Mouse (Mus musculus) cerebellum, postnatal 10 days (tissue): ENCODE measurements at regions not wholly inside any gene's neighbourhood (a gene's known extent, or its start where the extent isn't known, plus 50 kb on each side); places are given as distances from the start of the nearest gene placed in this dataset.

Experiments used
- DNase-seq, 2 experiments: peaks; one replicate each; pipeline ENCODE4 v3.0.0; 2021; ENCODE audit warnings: mixed read lengths in 2 of 2

DNA sequence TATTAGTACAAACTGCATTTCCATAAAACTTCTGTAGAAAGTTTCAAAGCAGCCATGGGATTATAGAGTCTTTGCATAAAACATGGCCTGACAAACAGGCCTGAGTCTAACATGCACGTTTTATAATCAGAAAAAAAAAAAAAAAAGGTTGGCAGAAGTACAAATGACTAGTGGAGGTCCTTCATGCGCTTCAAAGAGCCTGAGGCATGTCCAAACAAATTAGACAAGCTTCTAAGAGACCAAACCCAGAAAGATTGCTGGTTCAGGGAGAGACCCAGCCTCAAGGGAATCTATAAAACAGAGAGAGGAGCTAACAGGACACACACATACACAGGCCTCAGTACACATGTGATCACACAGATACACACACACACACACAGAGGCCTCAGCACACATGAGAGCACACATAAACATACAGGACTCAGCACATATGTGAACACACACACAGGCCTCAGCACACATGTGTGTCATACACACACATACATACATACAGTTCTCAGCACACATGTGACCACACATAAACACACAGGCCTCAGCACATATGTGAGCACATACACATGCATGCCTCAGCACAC lies 57.0 kb upstream of the Gnaq start:
- no peak for DNase-seq

DNA sequence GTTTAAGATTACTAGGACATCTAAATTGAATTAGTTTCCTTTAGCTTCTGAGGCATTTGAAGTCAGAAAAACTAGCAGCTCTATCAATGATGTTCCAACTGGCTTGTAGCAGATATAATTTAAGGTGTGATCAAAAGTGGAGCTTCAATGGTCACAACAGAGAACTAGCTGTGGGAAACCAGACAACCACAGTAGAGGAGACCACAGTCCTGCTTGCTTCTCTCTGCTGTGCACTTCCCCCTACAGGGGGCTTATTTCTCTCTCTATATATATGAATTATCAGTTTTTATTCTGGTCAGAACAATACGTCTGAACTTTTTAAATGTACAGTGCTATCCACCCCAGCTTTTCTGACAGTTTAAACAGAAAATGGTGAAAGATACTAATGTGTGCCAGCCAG lies 57.6 kb upstream of the Gnaq start:
- DNase-seq = no peak

GRCm38 (mm10) chr19:16067314-16067713 lies 65.3 kb upstream of the Gnaq start:
- no peak for DNase-seq

- no peak for DNase-seq
These were observed 67.7 kb upstream of the Gnaq start for GRCm38 (mm10) chr19:16064911-16065310.

- DNase-seq = peak; percentile 87 to 91
These were observed 68.6 kb upstream of the Gnaq start for GRCm38 (mm10) chr19:16063916-16064580.

DNA sequence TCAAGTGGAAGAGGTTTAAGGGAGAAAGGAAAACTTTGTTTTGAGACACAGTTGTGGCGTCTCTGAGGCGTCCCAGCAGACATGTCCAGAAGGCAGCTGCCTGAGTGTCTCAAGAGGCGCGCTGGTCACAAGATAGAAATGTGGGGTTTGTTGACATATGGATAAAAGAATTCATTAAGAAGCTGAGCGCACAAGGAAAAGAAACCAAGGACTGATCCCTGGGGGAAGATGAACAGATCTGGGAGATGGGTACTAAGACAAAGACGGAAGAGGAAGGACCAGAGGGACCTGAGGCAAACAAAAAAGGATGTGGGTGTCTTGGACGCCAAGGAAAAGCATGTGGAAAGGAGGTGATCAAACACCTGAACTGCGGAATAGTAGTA lies 69.1 kb upstream of the Gnaq start:
- DNase-seq = no peak

DNA sequence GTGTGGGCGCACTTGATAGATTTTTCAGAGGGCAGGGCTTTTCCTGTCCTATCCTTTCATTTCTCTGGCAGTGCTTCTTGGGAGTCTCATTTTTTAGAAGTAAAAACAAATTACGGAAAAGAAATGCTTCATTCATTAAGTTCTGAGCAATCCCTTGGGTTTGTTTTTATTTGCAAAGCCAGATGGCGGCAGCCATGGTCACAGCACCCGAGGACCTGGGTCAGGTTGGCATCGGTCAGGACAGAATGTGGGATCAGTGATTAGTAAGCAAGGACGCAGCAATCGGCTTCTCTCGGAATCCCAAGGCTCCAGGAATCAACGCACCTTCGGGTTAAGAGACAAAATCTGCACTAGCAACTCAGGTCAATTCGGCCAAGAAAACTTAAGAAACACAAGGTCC lies 70.8 kb upstream of the Gnaq start:
- no peak for DNase-seq

GRCm38 (mm10) chr19:16059026-16059425 lies 73.6 kb upstream of the Gnaq start:
- DNase-seq = no peak

- DNase-seq = peak; percentile 41 to 61
These were observed 65.6 kb upstream of the Cep78 start for GRCm38 (mm10) chr19:16050220-16051055.

GRCm38 (mm10) chr19:16049646-16050045 lies 64.9 kb upstream of the Cep78 start:
- no peak for DNase-seq

- no peak for DNase-seq
These were observed 62.2 kb upstream of the Cep78 start for GRCm38 (mm10) chr19:16046977-16047376.

DNA sequence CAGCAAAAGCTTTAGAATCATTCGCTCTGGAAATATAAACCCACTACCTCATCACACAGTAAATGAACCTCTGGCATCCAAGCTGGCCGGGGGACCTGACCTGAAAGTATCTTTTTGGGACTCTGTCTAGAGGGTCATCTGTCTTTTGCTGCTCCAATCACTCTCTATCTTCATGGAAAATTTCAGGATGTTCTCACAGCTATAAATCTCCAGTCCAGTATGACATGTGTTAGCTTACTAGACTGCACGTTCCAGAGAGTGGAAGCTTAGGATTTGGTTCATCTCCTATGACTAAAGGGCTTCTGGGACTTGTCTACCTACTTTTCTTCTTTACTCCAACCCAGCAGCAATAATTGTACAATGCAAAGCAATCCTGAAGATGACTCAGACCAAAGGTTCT lies 60.5 kb upstream of the Cep78 start:
- DNase-seq = no peak

GRCm38 (mm10) chr19:16044169-16044568 lies 59.4 kb upstream of the Cep78 start:
- no peak for DNase-seq

GRCm38 (mm10) chr19:16043007-16043406 lies 58.2 kb upstream of the Cep78 start:
- DNase-seq = no peak

- no peak for DNase-seq
These were observed 57.1 kb upstream of the Cep78 start for GRCm38 (mm10) chr19:16041891-16042290.

DNA sequence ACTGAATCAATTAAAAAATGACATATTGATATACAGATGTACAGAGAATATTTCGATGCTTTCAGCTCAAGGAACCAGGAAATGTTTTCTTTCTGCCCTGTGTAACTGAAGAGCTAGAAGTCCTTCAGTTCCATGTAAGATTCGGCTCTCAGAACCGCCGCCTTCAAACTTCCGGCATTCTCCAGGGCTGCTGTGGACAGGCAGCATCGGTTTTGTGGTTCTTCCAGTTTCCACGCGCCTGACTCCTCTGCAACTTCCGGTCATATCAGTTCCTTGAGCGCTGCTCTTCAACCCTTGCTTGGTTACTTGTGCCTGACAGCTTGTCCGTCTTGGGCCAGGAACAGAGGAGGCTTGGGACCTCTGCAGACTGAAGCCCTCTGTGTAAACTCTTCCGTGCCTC lies 53.0 kb upstream of the Cep78 start:
- DNase-seq = no peak
